7 mouse cellular contexts compared by ENCODE assay signal in the genomic region with DNA sequence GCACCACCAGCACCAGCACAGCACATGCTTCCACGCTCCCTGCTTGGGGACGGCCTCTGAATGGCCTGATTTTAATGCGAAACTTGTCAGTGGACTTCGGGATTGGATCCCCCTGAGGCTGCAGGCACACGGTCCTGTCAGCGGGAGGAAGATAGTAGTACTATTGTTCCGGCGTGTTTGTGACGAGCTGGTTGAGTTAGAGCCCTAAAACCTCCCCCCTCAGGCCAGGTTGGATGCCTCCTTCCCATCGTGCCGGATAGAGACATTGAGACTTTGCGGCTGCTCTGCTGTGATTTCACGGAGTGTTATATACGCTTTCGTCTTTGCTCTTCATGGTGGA. TPM values are rescaled to one million over a fixed set of nuclear protein-coding genes. Genes with fewer than 3 reads are reported as not detected.
DNase-seq lines count a peak whose midpoint lies in the region; ATAC-seq and TF ChIP-seq lines count a peak whose summit lies in the region.

No protein-coding gene starts in this region.

- no peaks in the 10 kb centered on the region for H3K9me3 ChIP-seq in forebrain, embryonic 13.5 days (replicated peaks)
- H3K9me3 ChIP-seq in intestine, embryonic 15.5 days = no peaks in the 10 kb centered on the region
- H3K9me3 ChIP-seq in lung, postnatal 0 days (ENCODE audit: low read length) = no peaks in the 10 kb centered on the region

- no peak for TF ChIP-seq CTCF in lung, postnatal 0 days (IDR thresholded peaks at IDR 0.05)

- H3K36me3 ChIP-seq in forebrain, embryonic 13.5 days (ENCODE audit: poor library complexity, severe bottlenecking) = no peaks in the 10 kb centered on the region
- H3K36me3 ChIP-seq in intestine, embryonic 15.5 days = no peaks in the 10 kb centered on the region
- H3K36me3 ChIP-seq in lung, postnatal 0 days (ENCODE audit: insufficient read depth, low read length) = no peaks in the 10 kb centered on the region

- ATAC-seq in forebrain, embryonic 13.5 days = no peak
- no peak for ATAC-seq in intestine, embryonic 15.5 days
- no peak for ATAC-seq in lung, postnatal 0 days

- no peak for TF ChIP-seq EP300 in lung, postnatal 0 days (IDR thresholded peaks at IDR 0.05)

- peak overlapping the region; percentile 66 for H3K4me2 ChIP-seq in forebrain, embryonic 13.5 days
- peak overlapping the region; percentile 83 for H3K4me2 ChIP-seq in intestine, embryonic 15.5 days (replicated peaks)
- peak overlapping the region; percentile 83 for H3K4me2 ChIP-seq in lung, postnatal 0 days (replicated peaks; ENCODE audit: low read depth, low read length)

- peaks cover 7% of the 10 kb centered on the region for H3K4me1 ChIP-seq in brown adipose tissue, adult 24 weeks (ENCODE audit: control insufficient read depth, insufficient read depth, insufficient read length, low read length)
- peaks cover 30% of the 10 kb centered on the region for H3K4me1 ChIP-seq in forebrain, embryonic 13.5 days
- H3K4me1 ChIP-seq in intestine, embryonic 15.5 days (replicated peaks) = peaks cover 2% of the 10 kb centered on the region; the same call in 1 of the 2 replicates
- H3K4me1 ChIP-seq in lung, postnatal 0 days (ENCODE audit: insufficient read depth, low read depth, low read length) = peaks cover 8% of the 10 kb centered on the region; the same call in 1 of the 2 replicates

- no peak overlapping the region for H3K27ac ChIP-seq in brown adipose tissue, adult 24 weeks (replicated peaks; ENCODE audit: low read depth, low read length)
- H3K27ac ChIP-seq in forebrain, embryonic 13.5 days = peak overlapping the region; percentile 99; the same call in 1 of the 2 replicates
- peak overlapping the region; percentile 97; the same call in 1 of the 2 replicates for H3K27ac ChIP-seq in intestine, embryonic 15.5 days
- no peak overlapping the region for H3K27ac ChIP-seq in lung, postnatal 0 days (ENCODE audit: low read length)

- WGBS in forebrain, embryonic 13.5 days = 1% methylated on average over 15 of the region's 15 CpGs
- WGBS in intestine, embryonic 15.5 days = 4% methylated on average over 15 of the region's 15 CpGs
- 4% methylated on average over 15 of the region's 15 CpGs for WGBS in lung, postnatal 0 days

- peak overlapping the region; percentile 95 for H3K9ac ChIP-seq in forebrain, embryonic 13.5 days
- peak overlapping the region; percentile 95 for H3K9ac ChIP-seq in intestine, embryonic 15.5 days
- 0 out of 2 replicates have a peak overlapping the region, but pooled peaks have one; percentile 23 for H3K9ac ChIP-seq in lung, postnatal 0 days (replicated peaks; ENCODE audit: low read depth)

- peak; percentile 33 to 44 for DNase-seq in right cerebral cortex, postnatal 10 days (ENCODE audit: low spot score in 2 of 2)
- DNase-seq in right cerebral cortex, adult 18-20 months = no peak
- DNase-seq in lung, postnatal 0 days (ENCODE audit: low spot score) = peak; percentile 15
- peak; percentile 42 for DNase-seq in testis, postnatal 10 days (ENCODE audit: low spot score)

- H3K4me3 ChIP-seq in brown adipose tissue, adult 24 weeks (ENCODE audit: insufficient read depth, low read depth, low read length) = peak overlapping the region; percentile 81
- H3K4me3 ChIP-seq in forebrain, embryonic 13.5 days = peak overlapping the region; percentile 94
- peak overlapping the region; percentile 96 for H3K4me3 ChIP-seq in intestine, embryonic 15.5 days (replicated peaks)
- H3K4me3 ChIP-seq in lung, postnatal 0 days (ENCODE audit: low read depth, low read length) = peak overlapping the region; percentile 91

- H3K27me3 ChIP-seq in forebrain, embryonic 13.5 days = no peaks in the 10 kb centered on the region
- no peaks in the 10 kb centered on the region for H3K27me3 ChIP-seq in intestine, embryonic 15.5 days (replicated peaks)
- no peaks in the 10 kb centered on the region for H3K27me3 ChIP-seq in lung, postnatal 0 days (replicated peaks; ENCODE audit: insufficient read depth, low read length)

RNA-seq across cellular contexts. Expression of a gene that starts 1.3 kb away (rescaled TPM):
- polyA plus RNA-seq in brown adipose tissue, adult 24 weeks (2012; ENCODE audit: insufficient read depth, insufficient read length, missing spikeins) = 5.1 and 5.2 TPM in 2 replicates
- polyA plus RNA-seq in forebrain, embryonic 13.5 days (2015; fragmentation: Nextera tagmentation; extraction: Ambion mirVana) = 7.2 and 8.7 TPM in 2 replicates
- polyA plus RNA-seq in intestine, embryonic 15.5 days (2015; fragmentation: Nextera tagmentation; extraction: Ambion mirVana) = 4.1 and 4.2 TPM in 2 replicates
- 3.5 and 4.3 TPM in 2 replicates for polyA plus RNA-seq in lung, postnatal 0 days (2015; fragmentation: Nextera tagmentation; extraction: Ambion mirVana)

Comparison
In these comparisons a context has a peak if more than half of its experiments do, and no peak if none do; other contexts are left out.
1. H3K27ac ChIP-seq: peak in forebrain, embryonic 13.5 days (single experiment) and intestine, embryonic 15.5 days (single experiment); none in brown adipose tissue, adult 24 weeks (single experiment) and lung, postnatal 0 days (single experiment).
2. H3K9ac ChIP-seq: peak in every context shown above with its lines; median percentile 95 in forebrain, embryonic 13.5 days; 95 in intestine, embryonic 15.5 days; 23 in lung, postnatal 0 days.
3. Peak in every context shown above with its lines, with median percentiles within 50 percentile points of each other: H3K4me3 ChIP-seq and H3K4me2 ChIP-seq.